Mouse (Mus musculus): ENCODE results near the gene Fkbp8.
A peak's percentile ranks its signal among the peaks of the same experiment; 100 is the strongest.

Gene Fkbp8

DNA sequence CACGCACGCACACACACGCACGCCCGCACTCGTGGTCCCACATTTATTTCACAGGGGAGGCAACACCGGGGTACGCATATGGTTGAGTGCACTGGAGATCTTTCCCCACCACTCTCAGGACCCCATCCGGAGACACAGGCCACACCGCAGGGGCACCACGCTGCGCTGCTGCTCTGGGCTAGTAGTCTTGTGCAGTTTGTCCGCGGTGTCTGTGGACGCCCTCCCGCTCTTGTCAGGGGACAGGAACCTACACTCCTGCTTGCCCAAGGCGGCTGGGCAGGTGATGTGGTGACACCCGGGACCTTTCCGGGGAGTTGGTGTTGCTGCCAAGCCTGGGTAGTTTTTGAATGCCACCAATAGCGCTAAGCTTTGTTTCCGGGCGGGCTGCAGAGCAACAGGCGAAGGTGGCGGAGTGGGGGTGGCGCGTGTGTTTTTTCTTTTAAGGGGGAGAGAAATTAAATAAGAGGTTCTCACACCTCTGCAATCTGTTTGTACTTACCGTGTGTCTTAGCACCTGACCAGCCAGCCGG is 33.0 kb upstream of the Fkbp8 start:
- Histone ChIP-seq H3K36me3 (ENCODE audit: control insufficient read depth, insufficient read depth, low read length, poor library complexity, severe bottlenecking) (no peaks in the 10 kb centered on the region), H3K27me3 (ENCODE audit: control insufficient read depth, insufficient read depth, low read length, poor library complexity, severe bottlenecking) (peaks cover 2% of the 10 kb centered on the region; the same call in 1 of the 2 replicates)
- peak; percentile 64 for DNase-seq (ENCODE audit: low read depth, low spot score)

DNA sequence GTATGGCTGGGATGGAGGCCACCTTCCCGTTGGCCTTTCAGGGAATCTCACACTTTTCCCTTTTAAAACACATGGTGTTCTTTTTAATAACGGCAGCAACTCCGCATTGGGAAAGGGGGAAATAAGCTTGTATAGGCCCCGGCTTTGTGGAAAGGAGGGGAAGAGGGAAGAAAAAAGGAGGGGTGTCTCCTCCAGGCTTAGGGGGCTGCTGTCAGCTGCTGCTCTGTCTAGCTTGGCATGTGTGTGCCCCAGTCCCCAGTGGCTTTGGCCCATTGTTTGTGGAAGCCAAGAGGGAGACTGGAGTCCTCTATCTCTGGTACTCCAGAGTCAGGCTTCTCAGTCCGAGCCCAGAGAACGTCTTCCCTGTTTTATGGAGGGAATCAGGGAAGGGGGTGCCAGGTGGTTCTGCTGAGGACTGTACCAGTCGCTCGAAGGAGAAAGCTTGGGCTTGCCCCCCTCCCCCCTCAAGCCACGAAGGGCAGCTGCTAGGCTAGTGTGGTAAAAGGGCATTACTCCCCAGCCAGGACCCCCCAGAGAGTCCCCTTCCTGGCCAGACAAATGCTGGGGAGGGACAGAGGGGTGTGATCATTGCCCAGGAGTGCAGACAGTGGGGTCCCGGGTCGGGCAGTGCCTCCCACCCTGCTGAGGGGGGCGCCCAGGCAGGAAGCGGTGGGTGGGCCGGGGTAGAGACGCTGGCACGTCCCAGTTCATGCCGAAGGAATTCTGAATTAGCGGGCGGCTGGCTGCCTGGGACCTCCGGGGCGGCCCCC is 32.3 kb upstream of the Fkbp8 start:
- DNase-seq (ENCODE audit: low read depth, low spot score) = no peak
- Histone ChIP-seq H3K36me3 (ENCODE audit: control insufficient read depth, insufficient read depth, low read length, poor library complexity, severe bottlenecking) (no peaks in the 10 kb centered on the region), H3K27me3 (ENCODE audit: control insufficient read depth, insufficient read depth, low read length, poor library complexity, severe bottlenecking) (peaks cover 2% of the 10 kb centered on the region; the same call in 1 of the 2 replicates)

DNA sequence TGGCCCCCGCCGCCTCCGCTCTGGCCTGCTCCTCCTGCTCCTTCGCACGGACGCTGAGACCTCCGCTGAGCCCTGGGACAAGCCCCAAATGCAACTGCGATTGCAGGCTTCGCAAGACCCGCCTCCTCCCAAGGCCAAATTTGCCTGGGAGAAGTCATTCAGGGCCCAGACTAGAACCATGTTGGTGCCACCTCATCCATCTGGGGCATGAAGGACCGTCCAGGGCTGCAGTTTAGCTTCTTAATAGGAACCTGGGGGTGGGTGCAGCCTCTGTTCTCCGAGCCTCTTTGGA is 31.8 kb upstream of the Fkbp8 start:
- no peak for DNase-seq (ENCODE audit: low read depth, low spot score)
- Histone ChIP-seq H3K36me3 (ENCODE audit: control insufficient read depth, insufficient read depth, low read length, poor library complexity, severe bottlenecking) (no peaks in the 10 kb centered on the region), H3K27me3 (ENCODE audit: control insufficient read depth, insufficient read depth, low read length, poor library complexity, severe bottlenecking) (peaks cover 2% of the 10 kb centered on the region; the same call in 1 of the 2 replicates)

DNA sequence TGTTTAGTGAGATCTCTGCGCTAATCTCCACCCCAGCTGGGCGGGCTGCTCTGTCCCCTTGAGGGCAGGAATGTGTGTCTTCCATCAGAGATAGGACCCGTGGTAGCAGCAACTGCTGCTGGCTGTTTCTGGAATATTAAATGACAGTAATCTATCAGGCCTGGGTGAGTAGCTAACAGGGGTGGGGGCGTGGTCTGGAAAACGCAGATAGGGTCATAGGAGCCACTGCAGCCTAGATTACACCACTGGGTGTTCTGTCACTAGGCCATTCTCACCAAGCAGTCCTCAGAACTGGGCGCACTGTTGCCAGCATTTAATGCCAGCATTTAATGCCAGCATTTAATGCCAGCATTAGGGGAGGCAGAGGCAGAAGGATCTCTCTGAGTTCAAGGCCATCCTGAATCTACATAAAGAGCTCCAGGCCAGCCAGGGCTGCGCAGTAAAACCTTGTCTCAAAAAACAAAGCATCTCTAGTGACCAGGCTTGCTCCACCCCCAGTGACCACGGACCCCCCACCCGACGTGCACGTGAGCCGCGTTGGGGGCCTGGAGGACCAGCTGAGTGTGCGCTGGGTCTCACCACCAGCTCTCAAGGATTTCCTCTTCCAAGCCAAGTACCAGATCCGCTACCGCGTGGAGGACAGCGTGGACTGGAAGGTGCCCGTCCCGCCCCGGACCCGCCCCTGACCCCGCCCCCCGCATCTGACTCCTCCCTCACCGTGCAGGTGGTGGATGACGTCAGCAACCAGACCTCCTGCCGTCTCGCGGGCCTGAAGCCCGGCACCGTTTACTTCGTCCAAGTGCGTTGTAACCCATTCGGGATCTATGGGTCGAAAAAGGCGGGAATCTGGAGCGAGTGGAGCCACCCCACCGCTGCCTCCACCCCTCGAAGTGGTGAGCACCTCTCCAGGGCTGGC is 26.9 kb upstream of the Fkbp8 start:
- H3K27me3 ChIP-seq (ENCODE audit: control insufficient read depth, insufficient read depth, low read length, poor library complexity, severe bottlenecking) = no peaks in the 10 kb centered on the region
- peak; percentile 82 for DNase-seq (ENCODE audit: low read depth, low spot score)

DNA sequence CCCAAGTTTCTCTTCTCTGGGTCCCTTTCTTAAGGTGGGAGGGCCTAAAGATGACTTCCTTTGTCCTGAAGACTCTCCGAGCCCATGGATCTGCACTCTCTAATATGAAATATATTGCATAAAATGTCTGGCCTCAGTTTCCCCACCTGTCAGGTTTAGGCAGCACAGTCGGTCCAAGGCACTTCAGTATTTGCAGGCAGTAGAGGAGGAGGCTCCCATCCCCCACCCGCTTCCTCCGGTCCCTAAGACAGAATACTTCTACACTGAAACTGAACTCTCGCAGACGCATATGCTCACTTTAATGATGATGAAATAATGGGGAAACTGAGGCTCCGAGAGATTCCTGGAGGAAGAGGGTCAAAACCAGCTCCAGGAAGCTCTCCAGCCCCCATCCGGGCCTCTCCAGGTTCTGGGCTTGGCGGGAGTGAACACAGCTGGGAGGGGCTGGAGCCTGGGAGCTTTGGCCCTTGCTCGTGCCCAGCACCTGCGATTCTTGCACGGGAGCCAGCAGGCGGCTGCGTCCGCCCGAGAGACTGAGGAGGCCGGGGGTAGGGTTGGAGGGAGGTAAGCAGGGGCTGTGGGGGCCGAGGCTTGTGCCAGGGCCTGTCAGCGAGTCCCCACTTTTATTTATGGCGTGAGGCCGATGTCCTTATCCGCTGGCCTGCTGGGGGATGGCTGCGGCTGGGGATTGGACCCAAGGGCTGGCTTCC is 25.5 kb upstream of the Fkbp8 start:
- no peaks in the 10 kb centered on the region for H3K36me3 ChIP-seq (ENCODE audit: control insufficient read depth, insufficient read depth, low read length, poor library complexity, severe bottlenecking)
- no peaks in the 10 kb centered on the region for H3K27me3 ChIP-seq (ENCODE audit: control insufficient read depth, insufficient read depth, low read length, poor library complexity, severe bottlenecking)
- DNase-seq (ENCODE audit: low read depth, low spot score) = no peak

More for the DNA sequence above, 26.9 kb upstream of the Fkbp8 start:
- no peaks in the 10 kb centered on the region for H3K36me3 ChIP-seq (ENCODE audit: control insufficient read depth, insufficient read depth, low read length, poor library complexity, severe bottlenecking)

DNA sequence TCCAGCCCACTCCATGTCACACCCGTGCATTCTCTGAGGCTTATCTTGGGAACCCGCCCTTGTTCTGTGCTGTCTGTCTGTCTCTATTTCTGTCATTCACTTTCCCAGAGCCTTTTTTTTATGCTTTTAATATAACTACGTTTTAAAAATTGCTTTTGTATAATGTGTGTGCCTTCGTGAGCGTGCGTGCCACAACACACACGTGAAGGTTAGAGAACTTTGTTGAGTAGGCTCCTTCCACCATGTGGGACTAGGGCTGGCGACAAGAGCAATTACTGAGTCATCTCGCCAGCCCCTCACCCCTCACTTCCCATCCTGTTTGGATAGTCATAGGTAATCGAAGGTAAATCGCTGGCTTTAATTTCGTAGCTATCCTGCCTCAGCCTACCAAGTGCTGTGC is 25.0 kb upstream of the Fkbp8 start:
- DNase-seq (ENCODE audit: low read depth, low spot score) = no peak
- H3K36me3 ChIP-seq (ENCODE audit: control insufficient read depth, insufficient read depth, low read length, poor library complexity, severe bottlenecking) = peaks cover 2% of the 10 kb centered on the region; the same call in 1 of the 2 replicates
- no peaks in the 10 kb centered on the region for H3K27me3 ChIP-seq (ENCODE audit: control insufficient read depth, insufficient read depth, low read length, poor library complexity, severe bottlenecking)

DNA sequence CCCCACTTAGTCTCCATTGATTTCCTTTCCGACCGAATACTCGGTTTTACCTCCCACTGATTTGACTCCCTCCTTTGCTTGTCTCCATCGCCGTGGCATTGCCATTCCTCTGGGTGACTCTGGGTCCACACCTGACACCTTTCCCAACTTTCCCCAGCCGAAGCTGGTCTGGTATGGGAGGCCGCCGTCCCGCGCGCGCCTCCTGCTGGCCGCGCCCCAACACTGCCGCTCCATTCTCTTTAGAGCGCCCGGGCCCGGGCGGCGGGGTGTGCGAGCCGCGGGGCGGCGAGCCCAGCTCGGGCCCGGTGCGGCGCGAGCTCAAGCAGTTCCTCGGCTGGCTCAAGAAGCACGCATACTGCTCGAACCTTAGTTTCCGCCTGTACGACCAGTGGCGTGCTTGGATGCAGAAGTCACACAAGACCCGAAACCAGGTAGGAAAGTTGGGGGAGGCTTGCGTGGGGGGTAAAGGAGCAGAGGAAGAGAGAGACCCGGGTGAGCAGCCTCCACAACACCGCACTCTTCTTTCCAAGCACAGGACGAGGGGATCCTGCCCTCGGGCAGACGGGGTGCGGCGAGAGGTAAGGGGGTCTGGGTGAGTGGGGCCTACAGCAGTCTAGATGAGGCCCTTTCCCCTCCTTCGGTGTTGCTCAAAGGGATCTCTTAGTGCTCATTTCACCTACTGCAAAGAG is 24.3 kb upstream of the Fkbp8 start:
- peak; percentile 74 for DNase-seq (ENCODE audit: low read depth, low spot score)
- no peaks in the 10 kb centered on the region for H3K27me3 ChIP-seq (ENCODE audit: control insufficient read depth, insufficient read depth, low read length, poor library complexity, severe bottlenecking)
- peaks cover 3% of the 10 kb centered on the region for H3K36me3 ChIP-seq (ENCODE audit: control insufficient read depth, insufficient read depth, low read length, poor library complexity, severe bottlenecking)

DNA sequence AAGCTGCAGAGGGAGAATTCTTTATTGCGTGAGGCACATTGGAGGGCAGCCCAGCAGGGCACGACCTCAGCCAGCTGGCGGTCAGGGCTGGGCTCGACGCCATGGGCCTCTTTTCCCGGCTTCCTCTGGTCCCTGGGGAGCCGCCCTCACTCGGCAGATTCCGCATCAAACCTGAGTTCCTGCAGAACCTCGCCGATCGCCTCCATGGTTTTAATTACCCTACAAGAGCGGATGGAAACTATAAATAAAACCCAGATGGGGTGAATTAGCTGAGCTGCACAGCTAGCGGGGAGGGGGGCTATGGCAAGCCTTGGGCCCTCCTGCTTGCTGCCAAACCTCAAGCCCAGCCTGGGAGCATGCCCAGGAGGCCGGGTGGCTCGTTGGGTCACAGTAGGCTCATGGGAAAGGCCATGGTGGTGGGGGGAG is 23.2 kb upstream of the Fkbp8 start:
- H3K36me3 ChIP-seq (ENCODE audit: control insufficient read depth, insufficient read depth, low read length, poor library complexity, severe bottlenecking) = peaks cover 3% of the 10 kb centered on the region
- no peaks in the 10 kb centered on the region for H3K27me3 ChIP-seq (ENCODE audit: control insufficient read depth, insufficient read depth, low read length, poor library complexity, severe bottlenecking)
- DNase-seq (ENCODE audit: low read depth, low spot score) = no peak

DNA sequence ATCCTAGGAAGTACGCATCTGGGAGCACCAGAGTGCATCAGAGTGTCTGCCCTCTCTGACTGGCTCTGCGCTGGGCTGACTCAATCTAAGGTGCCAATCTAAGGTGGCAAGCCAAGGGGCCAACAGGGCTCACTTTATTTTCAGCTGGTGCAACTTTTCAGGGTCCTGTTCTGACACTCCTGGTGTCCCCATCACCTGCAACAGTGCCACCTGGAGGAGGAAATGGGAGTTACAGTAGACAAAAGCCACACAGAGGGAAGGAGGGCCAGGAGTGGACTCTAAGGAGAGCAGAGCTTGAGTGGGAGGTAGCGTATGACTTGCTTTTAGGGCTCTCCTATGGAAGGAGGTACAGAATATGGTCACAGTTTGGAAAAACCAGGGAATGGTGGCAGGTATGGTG is 22.7 kb upstream of the Fkbp8 start:
- peak; percentile 88 for DNase-seq (ENCODE audit: low read depth, low spot score)
- peaks cover 3% of the 10 kb centered on the region for H3K36me3 ChIP-seq (ENCODE audit: control insufficient read depth, insufficient read depth, low read length, poor library complexity, severe bottlenecking)
- H3K27me3 ChIP-seq (ENCODE audit: control insufficient read depth, insufficient read depth, low read length, poor library complexity, severe bottlenecking) = no peaks in the 10 kb centered on the region

DNA sequence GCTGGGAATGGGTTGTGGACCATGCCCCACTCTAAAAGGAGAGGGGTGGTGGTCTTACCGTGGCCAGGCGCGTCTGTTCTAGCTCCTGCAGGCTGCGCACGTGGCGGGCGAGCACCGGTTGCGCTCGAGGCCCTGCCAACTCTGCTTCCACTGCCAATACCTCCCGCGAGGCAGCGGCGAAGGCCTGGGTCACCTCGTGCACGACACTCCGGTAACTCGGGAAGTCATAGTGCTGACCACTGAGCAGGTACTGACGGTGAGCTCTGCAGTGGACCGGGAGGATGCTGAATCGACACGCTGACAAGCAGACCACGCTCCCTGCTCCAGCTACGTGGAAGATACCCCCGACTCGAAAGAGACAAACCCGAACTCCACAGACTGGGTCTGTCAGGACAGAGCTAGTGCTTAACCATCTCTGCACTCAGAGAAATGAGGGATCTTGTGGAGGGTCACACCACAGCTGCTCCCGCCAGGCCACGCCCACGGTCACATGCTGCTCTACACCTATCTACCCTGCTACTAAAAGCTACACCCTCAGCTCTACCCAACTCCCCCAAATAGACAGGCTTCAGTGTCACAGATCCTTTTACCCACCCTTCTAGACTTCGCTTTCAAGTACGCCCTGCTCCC is 21.7 kb upstream of the Fkbp8 start:
- DNase-seq (ENCODE audit: low read depth, low spot score) = no peak
- no peaks in the 10 kb centered on the region for H3K27me3 ChIP-seq (ENCODE audit: control insufficient read depth, insufficient read depth, low read length, poor library complexity, severe bottlenecking)

DNA sequence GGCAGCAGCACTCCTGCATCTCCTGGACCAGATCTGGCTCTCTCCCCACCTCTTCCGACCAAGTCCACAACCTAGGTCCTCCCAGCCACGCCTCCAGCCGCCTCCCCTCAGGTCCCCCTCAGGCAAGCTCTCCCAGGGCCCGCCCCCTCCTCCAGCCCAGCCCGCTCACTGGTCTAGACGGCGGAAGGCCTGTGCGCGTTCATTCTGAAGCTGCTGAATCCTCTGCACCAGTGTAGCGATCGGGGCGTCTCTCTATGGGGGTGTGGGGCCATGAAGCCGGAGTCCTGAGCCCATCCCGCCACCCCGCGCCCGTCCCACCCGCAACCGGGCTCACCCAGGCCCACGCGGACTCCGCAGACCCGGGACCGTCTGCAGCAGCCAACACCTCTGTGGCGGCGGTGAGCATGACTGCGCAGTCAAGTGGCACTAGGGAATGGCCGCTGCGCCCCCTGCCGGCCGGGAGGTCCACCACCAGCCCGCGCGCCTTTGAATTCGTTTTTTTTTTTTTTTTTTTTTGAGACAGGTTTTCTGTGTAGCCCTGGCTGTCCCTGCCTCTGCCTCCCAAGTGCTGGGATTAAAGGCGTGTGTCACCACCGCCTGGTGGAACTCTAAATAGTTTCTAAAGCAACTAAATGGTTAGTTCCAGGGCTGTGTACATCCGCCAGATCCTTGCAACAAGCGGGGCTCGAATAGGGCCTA is 21.0 kb upstream of the Fkbp8 start, which contains the start of gene Rex1bd:
TSS of gene Rex1bd (minus strand) at position 425 of the 699 bp plus-strand sequence.
- peak; percentile 94 for DNase-seq (ENCODE audit: low read depth, low spot score)
- H3K27me3 ChIP-seq (ENCODE audit: control insufficient read depth, insufficient read depth, low read length, poor library complexity, severe bottlenecking) = no peaks in the 10 kb centered on the region
- H3K36me3 ChIP-seq (ENCODE audit: control insufficient read depth, insufficient read depth, low read length, poor library complexity, severe bottlenecking) = peaks cover 3% of the 10 kb centered on the region

More for the DNA sequence above, 21.7 kb upstream of the Fkbp8 start:
- H3K36me3 ChIP-seq (ENCODE audit: control insufficient read depth, insufficient read depth, low read length, poor library complexity, severe bottlenecking) = peaks cover 3% of the 10 kb centered on the region

DNA sequence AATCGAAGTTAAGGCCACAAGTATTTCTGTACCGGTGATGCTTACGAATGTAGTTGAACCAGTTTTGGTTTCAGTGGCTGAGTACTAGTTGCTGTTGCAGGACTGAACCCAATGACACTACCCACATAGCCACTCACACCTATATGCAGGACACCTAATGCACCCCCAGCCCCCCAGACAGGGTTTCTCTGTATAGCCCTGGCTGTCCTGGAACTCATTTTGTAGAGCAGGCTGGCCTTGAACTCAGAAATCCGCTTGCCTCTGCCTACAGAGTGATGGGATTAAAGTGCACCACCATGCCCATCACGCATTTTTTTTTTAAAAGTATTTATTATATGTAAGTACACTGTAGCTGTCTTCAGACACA is 20.5 kb upstream of the Fkbp8 start:
- Histone ChIP-seq H3K27me3 (ENCODE audit: control insufficient read depth, insufficient read depth, low read length, poor library complexity, severe bottlenecking) (no peaks in the 10 kb centered on the region), H3K36me3 (ENCODE audit: control insufficient read depth, insufficient read depth, low read length, poor library complexity, severe bottlenecking) (peaks cover 3% of the 10 kb centered on the region)
- DNase-seq (ENCODE audit: low read depth, low spot score) = no peak

DNA sequence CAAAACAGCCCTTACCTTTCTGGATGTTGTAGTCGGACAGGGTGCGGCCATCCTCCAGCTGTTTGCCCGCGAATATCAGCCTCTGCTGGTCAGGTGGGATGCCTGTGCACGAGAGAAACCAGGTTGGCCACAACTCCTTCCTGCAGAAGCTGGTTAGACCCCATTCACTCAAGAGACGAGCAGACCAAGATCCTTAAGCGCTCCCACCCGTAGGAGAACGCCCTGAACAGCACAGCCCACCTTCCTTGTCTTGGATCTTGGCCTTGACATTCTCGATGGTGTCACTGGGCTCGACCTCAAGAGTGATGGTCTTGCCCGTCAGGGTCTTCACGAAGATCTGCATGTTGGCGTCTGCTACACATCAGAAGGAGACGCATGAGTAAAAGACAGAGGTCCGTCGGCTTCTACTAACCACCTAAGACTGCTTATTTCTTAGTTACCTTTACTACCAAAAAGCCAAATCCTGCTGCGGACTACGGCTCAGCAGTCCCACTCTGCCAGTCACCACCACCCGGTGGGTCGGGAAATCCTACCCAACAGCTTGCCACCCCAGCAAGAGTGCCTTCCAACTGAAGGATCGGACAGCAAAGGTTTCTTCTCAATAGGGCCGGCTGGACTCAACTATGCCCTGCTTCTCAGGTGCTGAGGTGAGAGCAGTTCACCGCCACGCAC is 18.1 kb upstream of the Fkbp8 start:
- H3K36me3 ChIP-seq (ENCODE audit: control insufficient read depth, insufficient read depth, low read length, poor library complexity, severe bottlenecking) = peaks cover 4% of the 10 kb centered on the region
- no peak for DNase-seq (ENCODE audit: low read depth, low spot score)
- no peaks in the 10 kb centered on the region for H3K27me3 ChIP-seq (ENCODE audit: control insufficient read depth, insufficient read depth, low read length, poor library complexity, severe bottlenecking)
